Mouse (Mus musculus): Measurements from ENCODE around the gene Smtnl1.

The Smtnl1 gene

DNA sequence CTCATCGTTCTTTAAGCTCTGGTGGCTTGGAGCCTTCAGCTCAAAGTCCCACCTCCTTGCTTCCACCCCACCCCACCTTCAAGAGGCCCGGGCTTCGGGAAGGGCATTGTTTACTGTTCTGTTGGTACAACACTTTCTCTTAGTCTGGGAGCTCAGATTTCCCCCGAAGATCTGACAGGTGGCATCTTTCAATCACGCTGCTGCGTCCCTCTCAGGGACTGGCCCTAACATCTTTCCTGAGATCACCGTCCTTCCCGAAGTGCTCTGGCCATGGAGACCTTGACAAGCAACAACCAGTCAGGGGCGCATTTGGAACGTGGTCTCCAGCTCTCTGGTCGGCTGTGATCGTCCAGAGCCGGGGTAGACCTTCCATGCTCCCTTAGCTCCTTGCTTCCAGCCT lies at the start of gene Smtnl1:
Smtnl1 (minus strand) TSS at position 101 of the 400 bp plus-strand sequence.
- DNase-seq (ENCODE audit: low spot score in 2 of 2) = no peak

DNA sequence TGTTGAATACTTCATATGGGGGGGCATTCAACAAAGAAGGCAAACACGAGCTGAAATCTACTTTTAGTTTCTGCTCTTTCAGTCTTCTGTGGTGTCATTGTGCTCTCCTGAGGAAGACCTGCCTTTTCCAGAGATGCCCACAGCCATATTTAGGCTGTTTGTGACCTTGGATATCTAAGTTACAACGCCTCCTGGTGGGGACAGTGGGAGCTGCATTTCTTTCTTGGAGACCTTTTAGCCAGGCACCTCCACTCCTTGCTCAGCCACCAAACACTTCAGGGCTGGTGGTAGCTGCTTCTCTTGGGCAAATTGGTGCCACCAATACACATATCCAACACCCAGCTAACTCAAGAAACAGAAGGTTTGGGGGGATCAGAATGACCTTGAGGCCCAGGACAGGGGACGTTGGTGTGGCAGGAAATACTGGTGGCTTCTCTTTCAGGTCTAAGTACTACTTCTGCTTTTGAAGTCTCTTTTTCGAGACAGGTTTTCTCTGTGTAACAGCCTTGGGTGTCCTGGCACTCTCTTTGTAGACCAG lies 48.2 kb upstream of the Smtnl1 start:
- DNase-seq (ENCODE audit: low spot score in 2 of 2) = no peak

DNA sequence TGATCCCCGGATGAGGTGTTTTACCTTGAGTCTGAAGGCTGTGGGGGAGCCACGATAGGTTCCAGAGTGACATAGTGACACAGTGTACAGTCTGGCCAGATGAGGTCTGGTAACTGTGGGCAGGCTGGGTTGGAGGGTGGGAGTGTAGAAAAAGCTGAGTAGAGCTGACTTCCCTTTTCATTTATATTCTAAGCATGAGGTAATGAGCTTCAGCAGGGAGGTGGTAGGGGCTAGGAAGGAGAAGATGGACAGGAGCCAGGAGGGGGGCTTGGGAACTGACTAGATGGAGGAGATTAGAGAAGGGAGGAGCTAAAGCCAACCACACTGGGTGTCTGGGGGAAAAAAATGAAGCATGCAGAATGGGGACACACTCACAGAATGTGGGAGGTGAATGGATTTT lies 46.5 kb upstream of the Smtnl1 start:
- peak in 1 of 2 experiments; percentile 45 for DNase-seq (ENCODE audit: low spot score in 2 of 2)

DNA sequence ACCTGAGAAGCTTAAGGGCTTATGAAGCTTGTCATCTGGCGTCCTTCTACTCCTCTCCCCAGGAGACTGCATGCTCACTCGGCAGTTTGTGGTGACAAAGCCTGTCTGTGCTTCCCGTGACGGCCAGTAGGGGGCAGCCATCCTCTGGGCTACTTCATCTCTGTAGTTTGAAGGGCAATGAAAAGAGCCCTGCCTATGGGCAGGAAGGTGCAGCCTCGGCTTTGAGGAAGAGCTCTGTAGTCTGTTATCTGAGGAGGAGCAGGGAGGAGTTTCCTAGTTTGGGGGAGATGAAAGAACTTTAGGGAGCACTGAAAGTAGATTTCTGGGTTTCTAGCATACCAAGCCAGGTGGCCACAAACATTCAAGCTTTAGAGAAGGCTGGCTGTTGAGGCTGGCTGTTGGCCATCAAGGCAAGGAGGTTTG lies 46.1 kb upstream of the Smtnl1 start:
- DNase-seq (ENCODE audit: low spot score in 2 of 2) = peak; percentile 79 to 81

DNA sequence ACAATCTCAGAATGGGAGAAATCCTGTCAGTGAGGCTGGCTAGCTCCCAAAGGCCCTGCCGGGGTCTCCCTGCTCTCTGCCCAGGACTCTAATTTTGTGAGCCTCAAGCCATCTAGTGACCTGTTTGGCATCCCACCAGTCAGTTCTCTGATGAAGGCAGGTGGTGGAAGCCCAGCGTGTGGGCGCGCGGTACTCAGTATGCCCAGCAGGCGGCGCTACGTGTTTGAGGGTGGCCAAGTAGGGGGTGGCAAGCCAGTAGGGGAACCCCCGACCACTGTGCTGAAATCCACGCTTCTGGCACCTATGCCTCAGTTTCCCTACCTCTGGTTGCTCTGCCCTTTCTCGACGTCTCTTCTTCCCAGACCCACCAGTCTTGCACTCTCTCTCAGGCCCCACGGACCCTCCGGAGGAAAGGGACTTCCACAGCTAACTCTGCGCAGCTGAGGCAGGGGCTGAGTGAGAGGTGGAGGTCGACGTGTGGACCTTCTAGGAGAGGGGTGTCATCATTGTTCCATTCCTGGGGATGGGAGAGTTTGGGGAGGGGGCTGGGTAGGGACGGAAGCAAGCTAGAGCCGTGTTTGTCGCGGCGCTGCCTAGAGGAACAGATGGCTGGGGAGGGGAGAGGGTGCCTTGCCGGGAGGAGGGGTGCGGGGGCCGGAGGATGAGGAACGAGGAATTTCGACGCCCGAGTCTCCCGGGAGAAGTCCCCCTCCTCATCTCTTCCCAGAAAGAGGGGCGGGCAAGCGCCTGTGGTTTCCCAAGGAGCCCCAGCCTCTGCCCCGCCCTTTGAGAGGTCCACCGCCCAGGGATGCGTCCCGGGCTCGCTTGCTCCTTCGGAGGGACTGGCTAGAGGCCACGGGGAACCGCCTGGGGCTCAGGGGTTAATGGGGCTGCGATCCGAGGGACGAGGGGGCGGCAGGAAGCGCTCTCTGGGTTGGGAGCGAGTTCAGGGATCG lies 43.4 kb upstream of the Smtnl1 start:
- peak; percentile 59 to 72 for DNase-seq (ENCODE audit: low spot score in 2 of 2)

DNA sequence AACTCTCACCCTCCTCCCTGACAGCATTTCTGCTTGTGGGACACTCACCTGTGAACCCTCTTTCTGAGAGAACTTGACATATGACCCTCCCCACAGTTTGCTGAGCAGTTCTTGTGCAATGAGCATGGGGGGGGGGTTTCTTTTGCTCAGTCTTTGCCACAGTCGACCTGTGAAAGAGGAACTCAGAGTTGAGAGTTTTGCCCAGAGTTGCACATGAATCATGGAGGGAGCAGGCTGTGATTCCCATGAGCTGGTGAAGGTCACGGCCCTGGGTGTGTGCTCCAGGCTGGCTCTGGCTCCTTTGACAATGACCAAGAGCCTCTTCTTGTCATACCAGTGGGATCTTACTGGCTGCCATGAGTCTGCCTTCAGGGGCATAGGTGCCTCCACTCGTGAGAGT lies 39.8 kb upstream of the Smtnl1 start:
- no peak for DNase-seq (ENCODE audit: low spot score in 2 of 2)

DNA sequence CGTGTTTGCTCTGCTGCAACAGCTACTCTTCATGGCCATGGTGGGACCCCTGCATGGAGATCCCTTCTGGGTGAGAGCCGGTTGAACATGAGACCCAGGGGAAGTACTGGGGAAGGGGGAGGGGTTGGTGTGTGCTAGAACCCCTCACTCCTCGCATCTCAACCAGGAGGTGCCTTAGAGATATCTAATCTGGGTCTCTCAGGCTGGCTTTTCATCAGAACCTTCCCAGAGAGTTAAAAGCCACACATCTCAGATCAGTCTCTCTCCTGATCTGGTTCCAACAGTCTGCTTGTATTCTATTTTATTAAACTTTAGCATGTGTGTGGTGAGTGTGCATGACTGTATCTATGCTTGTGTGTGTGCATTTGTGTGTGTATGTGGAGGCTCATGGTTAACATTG lies 39.0 kb upstream of the Smtnl1 start:
- DNase-seq (ENCODE audit: low spot score in 2 of 2) = no peak

DNA sequence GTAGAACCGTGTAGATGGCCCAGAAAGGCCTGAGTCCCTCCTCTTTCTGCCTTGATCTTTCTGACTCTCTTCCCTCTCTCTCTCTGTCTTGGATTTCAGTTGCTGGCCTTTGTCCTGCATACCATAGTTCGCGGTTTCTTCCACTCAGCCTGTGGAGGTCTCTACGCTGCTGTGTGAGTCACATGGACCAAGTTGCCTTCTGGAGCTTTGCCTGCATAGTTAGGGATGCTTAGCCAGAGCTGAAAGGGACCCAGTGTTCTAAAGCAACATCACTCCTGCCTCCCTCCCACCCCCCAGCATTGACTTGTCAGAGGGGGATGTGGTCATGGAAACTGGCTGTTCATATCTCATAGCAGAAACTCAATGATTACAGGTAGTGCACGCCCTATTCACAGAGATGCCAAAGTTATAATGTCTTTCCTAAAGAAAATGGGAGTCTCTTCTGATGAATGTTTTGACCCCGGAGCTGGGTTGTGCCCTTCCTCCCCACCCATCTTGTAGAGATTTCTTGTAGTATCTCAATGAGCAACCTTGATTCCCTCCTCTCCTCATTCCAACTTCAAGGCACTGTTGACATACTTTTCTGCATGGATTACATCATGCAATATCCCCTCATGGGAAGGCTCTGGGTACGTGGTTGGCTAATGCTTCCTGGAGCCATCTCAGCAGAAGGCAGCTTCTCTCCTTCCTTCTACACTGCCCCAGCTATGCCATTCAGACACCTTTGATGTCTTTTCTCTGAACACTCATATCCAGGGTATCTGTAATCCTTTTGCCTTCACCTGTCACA lies 37.7 kb upstream of the Smtnl1 start:
- no peak for DNase-seq (ENCODE audit: low spot score in 2 of 2)

DNA sequence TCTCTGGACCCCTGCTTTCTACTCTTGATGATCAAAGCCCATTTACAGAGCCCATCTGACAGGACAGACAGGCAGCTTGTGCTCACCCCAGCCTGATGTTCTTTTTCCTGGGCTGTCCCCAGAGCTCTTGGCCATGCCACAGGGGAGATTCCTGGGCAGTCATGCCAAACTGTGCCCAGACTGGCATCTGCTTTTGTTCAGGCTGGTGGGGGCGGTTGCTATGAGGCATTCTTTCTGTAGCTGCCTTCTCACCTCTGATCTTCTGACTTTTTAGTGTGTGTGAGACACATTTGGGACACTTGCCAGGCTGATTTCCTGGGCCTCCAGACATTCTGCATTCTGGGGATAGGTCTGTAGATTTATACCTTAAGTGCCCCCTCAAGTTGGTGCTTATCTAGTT lies 36.1 kb upstream of the Smtnl1 start:
- DNase-seq (ENCODE audit: low spot score in 2 of 2) = no peak

DNA sequence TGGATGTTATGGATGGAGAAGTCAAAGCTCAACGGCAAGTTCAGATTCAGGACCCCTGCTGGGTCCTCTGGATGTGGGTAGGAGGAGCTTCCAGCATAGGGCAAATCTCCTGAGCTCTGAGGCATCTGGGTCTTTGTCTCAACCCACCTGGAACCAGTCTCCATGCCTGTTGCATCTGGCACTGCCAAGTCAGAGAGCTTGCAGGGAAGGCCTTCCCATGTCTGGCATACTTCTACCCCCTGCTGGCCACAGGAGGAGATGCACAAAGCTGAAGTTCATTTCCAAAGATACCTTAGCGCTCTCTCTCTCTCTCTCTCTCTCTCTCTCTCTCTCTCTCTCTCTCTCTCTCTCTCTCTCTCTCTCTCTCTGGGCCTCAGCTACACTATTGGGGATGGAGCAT lies 33.3 kb upstream of the Smtnl1 start:
- peak in 1 of 2 experiments; percentile 75 for DNase-seq (ENCODE audit: low spot score in 2 of 2)

DNA sequence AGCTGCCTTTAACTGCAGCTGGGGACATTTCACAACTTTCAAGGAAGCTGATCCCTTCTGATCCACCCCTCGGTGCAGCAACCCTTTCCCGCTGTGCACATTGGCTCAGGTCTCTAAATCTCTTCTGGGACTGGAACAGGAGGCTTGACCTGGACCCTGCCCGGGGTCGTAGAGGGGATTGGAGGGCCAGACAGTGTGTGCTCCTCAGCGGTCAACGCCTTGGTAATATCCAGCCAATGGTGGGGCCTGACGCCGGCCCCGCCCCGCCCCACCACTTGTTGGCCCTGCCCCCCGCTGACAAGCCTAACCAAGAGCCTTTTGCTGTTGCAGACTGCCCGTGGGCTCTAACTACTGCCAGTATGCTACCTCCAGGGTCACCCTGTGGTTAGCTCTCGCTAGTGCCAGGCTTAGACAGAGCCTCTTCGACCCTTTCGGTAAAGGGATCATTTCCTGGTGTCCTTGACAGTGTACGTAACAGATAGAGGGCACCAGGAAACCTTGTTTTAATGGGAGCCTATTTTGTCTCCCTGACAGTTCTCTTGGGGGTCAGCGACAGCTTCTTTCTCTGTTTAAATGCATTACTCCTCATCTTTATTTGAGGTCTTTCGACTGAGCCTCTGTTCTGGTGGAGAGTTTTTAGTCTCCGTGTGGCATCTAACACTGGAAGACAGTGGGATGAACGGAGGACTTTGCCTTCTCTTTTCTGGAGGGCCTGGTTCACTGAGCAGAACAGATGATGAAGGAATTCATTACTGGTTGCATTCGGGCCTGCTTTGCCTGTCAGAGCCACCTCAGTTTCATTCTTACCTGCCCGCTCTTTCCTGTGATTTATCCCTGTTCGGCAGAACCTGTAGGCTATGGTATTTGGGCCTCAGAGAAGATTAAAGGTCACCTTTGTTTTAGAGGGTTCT lies 28.9 kb upstream of the Smtnl1 start:
- DNase-seq (ENCODE audit: low spot score in 2 of 2) = no peak

DNA sequence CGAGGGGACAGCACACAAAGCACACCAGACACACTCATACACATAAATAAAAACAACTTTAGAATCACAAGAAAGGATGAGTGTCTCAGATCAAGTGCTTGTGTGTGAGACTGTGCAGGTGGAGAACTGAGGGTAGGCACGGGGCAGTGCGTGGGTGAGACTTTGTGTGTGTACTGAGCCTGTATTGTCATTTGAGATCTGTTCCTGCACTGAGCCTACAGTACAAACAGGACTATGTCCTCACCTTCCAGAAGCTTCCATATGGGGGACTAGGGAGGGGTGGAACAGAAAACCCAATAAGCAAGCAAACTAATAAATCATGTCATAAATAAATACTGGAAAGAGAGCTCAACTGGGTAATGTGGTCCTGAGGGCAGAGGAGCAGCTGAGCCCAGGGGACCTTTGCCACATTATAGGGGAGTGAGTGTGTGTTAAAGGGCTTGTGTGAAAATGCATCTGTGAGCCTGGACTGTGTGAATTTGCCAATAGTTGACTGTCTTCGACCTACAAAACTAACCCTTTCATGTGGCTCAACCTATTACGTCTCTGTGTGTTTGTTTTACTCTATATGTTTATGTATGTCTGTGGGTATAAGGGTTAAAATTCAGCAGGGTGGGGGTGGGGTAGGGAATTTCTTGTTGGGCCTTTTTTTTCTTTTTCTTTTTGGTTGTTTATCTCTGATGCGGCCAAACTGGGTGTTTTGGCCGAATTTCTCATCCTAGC lies 28.1 kb upstream of the Smtnl1 start:
- DNase-seq (ENCODE audit: low spot score in 2 of 2) = no peak

DNA sequence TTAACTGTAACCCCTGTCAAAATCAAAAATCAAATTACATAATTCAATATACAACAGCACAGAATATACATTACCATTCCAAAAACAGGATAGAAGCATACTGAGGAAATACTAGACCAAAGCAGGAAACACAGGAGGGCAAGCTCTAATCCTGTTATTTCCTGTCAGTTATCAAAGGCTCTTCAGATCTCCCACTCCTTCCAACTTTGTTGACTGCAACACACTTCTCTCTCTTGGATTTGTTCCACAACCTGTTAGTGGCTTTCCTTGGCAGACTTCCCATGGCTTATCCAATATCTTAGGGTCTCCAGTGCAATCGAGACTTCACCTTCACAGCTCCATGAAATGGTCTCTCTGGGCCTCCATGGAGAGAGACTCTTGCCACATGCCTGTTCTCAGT lies 22.8 kb upstream of the Smtnl1 start:
- DNase-seq (ENCODE audit: low spot score in 2 of 2) = no peak

DNA sequence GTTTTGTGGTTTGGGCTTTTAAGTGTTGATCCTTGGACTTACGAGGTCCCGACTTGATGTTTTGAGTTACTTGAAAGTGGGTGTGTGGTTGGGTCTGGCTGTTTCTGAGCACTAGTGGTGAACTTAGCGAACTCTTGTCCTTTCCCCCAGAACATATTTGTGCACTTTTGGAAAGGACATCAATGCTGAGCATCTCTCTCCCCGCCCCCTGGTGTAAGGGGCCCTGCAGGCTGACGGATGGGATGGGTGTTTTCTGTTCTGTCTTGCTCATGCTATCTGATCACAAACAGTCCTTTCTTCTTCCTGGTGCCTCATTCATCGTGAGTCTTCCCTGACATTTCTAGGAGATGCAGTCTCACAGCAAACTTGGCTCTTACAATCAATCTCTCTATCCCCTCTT lies 21.2 kb upstream of the Smtnl1 start:
- no peak for DNase-seq (ENCODE audit: low spot score in 2 of 2)

DNA sequence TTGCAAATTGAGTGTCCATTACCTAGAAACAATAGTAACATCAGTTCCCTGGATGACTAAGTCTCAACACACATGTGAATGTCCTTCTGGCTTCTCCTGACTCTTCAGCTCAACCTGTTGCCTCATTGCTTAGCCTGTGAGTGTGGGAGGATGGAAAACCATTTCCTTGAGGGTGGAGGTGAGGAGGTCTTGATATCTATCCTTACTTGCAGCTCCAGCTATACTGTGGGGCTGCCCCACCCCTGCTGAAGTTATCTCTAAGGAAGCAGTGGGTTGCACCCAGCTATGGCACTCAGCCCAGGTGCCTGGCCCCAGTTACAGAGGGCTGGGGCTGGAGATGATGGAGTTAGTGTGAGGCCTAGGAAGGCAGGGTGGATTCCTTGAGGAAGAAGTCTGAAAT lies 19.5 kb upstream of the Smtnl1 start:
- DNase-seq (ENCODE audit: low spot score in 2 of 2) = no peak

DNA sequence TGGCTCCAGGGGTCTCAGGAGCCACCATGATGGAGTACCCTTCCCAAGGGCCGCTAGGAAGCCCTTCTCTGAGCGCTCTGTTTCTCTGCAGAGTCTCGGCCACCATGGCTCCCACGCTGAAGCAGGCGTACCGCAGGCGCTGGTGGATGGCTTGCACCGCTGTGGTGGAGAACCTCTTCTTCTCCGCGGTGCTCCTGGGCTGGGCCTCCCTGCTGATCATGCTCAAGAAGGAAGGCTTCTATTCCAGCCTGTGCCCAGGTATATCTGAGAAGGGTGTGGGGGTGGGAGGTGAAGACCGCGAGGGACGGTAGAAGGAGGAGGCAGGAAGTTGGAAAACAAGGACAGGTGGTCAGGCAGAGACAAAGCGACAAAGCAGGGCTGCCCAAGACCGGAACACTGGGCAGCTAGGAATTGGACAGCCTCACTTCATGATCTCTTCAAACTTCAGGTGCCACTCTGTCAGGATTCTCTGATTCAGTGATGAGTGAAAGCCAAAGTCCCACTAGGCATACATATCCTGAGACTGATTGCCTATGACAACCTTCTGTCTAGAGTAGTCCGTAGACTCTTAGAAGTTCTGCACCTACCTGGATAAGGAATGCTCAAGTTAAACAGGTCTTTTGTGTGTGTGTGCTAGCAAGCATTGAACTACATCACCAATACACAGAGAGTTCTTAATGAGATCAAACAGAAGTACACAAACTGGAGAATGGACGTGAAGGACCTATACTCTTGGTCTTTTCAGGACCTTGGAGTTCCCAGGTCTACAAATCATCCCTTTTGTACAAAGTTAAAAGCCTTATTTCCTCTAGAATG lies 18.5 kb upstream of the Smtnl1 start:
- no peak for DNase-seq (ENCODE audit: low spot score in 2 of 2)

DNA sequence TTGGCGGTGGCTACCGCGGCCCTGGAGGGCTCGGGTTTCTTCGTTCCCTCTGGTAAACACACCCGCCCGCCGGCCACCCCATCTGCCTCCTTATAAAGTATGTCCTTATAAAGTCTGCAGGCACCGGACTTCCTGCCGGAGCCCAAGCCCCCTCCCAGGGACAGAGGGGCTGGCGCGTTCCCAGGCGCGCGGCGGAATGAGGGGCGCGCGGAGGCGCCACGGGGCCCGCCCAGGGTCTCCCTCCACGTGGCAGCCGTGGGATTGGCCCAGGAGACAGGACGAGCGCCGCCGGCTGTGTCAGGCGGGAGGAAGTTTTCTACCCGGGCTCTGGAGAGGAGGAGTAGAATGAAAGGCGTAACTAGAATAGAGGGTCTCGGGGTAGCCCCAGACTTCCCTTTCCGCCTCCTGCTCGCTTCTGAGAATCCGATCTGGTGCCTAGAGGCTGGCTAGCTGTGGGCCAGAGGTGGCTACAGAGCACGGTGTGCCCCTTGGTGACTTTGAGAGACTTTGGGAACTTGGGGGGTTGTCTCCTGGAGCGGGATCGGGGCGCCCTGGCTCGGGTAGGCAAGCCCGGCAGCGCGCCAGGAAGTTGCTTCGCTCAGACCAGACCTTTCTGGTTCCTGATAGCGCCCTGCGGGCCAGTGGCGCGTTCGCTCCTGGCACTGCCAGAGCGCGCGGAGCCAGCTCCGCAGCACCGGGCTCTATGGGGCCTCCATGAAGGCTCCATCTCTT lies 17.7 kb upstream of the Smtnl1 start:
- DNase-seq (ENCODE audit: low spot score in 2 of 2) = no peak

DNA sequence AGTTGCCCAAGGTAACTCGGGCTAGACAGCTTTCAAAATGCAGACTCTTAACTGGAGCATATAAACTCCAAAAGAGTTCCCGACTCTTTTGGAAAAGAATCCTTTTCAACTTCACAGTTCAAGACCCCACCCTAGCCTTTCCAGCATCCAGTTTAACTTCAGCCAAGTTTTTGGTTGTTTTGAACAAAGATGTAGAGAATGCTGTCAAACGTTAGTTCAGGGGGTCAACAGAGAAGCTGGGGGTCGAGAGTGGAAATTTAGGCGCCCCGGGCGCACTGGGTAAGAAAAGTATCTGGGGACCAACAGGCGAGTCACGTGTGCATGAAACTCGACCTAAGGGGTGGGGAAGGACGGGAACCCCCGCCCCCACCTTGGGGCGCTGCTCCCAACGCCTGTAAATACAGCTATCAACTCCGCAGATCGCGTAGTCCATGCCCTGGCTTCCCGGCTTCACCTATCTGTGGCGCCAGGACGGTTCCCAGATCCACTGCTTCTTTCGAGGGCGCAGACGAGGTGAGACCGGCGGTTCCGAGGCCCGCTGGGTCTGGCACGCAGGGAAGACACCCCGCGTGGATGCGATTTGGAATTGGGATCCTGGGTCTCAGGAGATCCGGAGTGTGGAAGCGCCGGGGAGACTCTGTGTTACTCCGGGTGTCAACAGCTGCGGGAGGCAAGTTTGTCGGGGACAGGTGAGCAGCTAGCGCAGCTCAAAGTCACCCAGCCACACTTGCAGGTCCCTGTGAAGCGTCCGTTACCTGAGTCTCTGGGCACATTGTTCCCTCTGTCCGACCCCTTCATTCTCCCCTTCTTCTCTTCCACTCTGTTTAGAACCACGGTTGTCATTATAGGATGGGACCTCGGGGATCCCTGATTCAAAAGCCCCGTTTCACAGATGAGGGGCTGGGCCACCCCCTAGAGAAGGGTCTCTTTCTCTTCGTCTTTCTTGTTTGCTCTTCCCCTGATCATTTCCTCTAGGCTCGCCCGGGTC lies 16.8 kb upstream of the Smtnl1 start:
- no peak for DNase-seq (ENCODE audit: low spot score in 2 of 2)
